Mouse (Mus musculus) embryo, embryonic 10.5 days (tissue): ENCODE results near the gene Pisd.

Experiments
- DNase-seq: peaks from one replicate; pipeline ENCODE4 v3.0.0-alpha.2; 2015; ENCODE audit warnings: low spot score

Pisd gene

DNA sequence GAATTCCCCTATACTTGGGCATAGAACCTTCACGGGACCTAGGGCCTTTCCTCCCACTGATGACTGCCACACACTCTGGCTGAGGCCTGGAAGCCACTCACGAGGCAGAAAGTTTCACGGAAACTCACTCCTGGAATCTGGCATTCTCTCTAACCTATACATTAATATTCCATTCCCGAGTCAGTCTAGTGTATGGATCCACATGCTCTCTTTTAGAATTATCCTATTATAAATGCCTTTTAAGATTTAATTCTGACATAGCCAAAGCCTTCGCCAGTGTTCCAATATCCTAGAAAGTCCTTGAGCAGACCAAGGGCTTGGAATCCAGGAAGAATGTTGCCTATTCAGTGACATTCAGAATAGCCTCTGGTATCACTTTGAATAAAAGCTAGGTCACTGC is 74.0 kb downstream of the Pisd start:
- DNase-seq = no peak

DNA sequence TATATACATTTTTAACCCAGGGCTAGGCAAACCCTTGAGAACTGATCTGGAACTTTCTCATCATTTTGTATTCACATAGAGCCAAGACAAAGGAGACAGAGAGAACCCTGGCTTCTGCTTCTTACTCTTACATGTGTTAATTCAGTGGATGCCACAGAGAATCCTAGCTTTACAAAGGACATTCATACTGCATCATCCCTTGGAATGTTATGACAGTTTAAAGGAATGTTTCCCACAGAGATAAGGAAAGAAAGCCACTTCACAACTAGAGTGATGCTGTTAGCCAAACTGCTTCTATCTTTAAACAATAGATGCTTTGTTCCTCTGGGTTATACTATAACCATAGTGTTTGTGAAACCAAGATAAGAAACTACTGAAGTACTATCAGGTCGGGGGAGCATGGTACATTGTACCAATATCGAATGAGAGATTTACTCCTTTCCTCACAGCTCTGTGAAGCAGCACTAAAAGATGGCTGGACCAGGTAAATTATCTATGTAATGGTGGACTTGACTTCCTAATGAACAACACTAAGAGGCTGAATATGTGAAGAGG is 79.1 kb downstream of the Pisd start:
- DNase-seq = no peak

DNA sequence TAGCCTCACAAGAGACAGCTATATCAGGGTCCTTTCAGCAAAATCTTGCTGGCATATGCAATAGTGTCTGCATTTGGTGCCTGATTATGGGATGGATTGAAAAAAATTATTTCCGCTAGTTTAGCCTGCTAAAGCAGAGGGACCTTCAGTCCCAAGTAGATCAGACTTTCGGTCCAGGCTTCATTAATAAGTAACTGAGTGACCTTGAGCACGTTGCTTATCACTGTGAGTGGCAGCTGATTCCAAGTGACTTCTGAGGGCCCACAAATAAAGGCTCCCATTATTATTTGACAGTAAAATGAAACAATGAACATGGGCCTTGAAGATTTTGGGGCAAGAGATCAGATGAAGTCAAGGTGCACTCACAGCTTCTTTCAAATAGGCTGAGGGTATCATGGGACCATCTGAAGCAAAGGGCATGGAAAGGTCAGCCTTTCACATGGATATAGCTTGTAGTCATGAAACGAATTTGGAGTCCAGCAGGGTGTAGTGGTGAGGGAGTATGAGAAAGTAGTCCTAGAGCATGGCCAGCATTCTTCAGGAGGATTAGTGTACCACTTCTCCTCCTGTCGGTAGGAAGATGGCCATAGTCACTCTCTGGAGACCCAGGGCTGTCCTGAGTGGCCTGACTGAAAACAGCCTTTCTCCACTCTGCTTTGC is 88.1 kb downstream of the Pisd start:
- DNase-seq = no peak

DNA sequence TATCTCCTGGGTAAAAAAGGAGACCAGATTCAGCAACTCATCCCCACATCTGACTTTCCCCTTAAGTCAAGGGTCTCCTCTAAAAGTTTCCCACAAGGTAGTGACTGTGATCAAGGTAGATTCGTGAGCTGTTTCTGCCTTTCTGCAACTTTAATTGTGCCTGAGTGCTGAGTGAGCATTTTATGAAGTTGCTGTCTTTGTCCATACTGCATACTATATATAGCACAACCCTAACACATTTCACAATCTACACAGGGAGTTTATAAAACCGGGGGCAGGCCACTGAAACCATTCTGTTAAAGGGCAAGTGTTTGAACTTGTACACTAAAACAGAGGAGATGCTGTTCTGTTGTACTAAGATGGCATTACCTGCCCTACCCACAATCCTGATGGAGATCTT is 92.0 kb downstream of the Pisd start:
- DNase-seq = no peak
